Mouse (Mus musculus) layer of hippocampus, postnatal 25 days (tissue): ENCODE results near the gene R3hdml. TPM values are rescaled to one million over a fixed set of nuclear protein-coding genes. Genes with fewer than 3 reads are reported as not detected.
"Not testable (repeated sequence)": the region's sequence is repeated elsewhere in the genome, so short reads cannot be mapped to it uniquely, and the experiment has no call there.

Source experiments
- DNase-seq, 2 experiments: peaks; one replicate each; pipeline ENCODE4 v3.0.0; 2022; ENCODE audit warnings: mixed read lengths in 2 of 2, low spot score in 1 of 2; ENCODE audit errors: extremely low spot score in 1 of 2
- total RNA-seq, 2 experiments: library from RNA; stranded (reverse); gene quantifications; 2 replicates each; pipeline ENCODE4 v1.2.3; 2021

R3hdml gene
- not detected for total RNA-seq

GRCm38 (mm10) chr2:163492018-163492417, at the start of gene R3hdml:
TSS of gene R3hdml (plus strand) at chr2:163492318.
- no peak for DNase-seq

- no peak for DNase-seq
Measured at GRCm38 (mm10) chr2:163443543-163443942, 48.6 kb upstream of the R3hdml start.

GRCm38 (mm10) chr2:163444017-163444416, 48.1 kb upstream of the R3hdml start:
- no peak for DNase-seq

DNA sequence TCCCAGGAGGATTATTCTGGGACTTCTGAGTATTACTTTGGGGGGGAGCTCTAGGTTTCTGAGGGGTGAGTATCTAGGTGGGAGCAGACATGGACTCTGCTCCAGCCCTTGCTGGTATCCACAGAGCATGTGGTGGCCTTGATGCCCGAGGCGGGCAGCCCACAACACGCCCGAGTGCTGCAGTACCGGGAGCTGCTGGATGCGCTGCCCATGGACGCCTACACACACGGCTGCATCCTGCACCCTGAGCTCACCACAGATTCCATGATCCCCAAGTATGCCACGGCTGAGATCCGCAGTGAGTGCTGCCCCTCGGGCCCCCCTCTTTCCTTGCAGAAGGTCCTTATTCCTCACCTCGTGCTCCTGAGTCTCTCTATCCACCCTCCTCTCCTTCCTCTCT, 44.7 kb upstream of the R3hdml start:
- no peak for DNase-seq

DNA sequence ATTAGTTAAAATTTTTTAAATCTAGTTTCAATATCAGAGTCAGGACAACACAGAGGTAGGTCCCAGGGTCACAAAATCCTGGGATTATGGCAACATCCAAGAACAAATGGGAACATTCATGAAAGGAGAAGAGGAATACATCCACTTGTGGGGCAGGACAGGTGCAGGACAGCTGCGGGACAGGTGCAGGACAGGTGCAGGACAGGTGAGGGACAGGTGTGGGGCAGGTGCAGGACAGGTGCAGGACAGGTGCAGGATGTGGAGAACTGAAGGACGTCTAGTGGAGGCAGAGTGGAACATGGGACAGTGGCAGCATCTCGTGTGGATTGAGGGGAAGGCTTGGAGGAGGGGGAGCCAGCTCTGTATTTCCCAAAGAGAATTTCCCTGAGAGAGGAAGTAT, 42.8 kb upstream of the R3hdml start:
- DNase-seq = no peak

DNA sequence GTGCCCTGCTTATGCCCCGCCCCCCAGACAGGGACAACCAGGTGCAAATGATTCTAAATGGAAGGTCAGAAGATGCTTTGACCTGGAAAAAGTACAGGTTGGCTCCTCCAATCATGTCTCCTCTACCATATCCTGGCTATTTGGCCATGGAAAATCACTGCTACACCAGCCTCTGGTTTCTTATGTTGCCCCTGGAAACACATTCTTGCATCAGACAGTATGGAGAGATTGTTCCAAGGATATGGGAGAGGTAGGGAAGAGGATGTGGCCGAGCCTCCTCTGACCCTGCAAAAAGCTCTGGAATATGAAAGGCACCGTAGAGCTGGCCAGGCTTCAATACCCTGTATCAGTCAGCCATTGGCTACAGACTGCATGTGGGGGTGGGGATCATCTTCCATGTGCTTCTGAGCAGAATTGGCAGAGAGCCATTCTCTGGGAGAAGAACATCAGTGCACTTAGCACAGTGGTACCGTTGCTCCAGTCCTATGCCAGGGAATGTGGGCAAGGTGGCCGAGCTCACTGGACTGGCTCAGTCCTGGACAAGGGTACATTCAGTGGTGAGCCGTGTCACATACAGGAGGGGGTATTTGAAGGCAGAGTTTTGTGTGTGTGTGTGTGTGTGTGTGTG, 41.3 kb upstream of the R3hdml start:
- DNase-seq = peak; percentile 31 to 32

DNA sequence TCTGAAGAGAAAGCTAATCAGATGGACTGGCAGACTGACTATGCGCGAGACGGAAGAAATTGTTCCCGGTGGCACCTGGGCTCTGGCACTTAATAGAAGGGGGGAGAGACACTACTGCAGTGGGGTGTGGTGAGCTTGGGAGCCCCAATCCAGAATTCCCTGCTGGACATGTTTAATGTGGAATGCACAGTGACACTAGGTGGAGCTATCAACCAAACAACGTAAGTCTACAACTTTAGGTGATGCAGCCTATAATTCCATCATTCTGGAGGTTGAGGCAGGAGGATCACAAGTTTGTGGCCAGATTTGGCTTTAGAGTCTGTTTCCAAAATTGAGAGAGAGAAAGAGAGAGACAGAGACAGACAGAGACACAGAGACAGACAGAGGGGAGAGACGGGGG, 39.4 kb upstream of the R3hdml start:
- DNase-seq = no peak

DNA sequence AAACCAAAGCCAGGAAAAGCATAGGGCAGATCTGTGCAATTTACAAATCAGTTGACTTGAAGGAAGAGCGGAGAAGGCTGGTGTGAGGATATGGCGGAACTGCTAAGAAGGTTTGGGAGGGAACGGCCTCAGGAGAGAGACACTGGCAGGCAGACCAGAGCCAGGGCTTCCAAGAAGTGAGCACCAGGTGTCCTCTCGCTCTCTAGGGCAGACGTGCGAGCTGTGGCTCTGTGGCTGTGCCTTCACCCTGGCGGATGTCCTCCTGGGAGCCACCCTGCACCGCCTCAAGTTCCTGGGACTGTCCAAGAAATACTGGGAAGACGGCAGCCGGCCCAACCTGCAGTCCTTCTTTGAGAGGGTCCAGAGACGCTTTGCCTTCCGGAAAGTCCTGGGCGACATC, 38.7 kb upstream of the R3hdml start:
- DNase-seq = no peak

GRCm38 (mm10) chr2:163458539-163459265, 33.4 kb upstream of the R3hdml start:
- DNase-seq = no peak

- DNase-seq = no peak
Measured at GRCm38 (mm10) chr2:163459380-163459779, 32.7 kb upstream of the R3hdml start.

- DNase-seq = no peak
Measured at GRCm38 (mm10) chr2:163460622-163461021, 31.5 kb upstream of the R3hdml start.

- DNase-seq = not testable (repeated sequence)
Measured at GRCm38 (mm10) chr2:163461307-163461706, 30.8 kb upstream of the R3hdml start.

DNA sequence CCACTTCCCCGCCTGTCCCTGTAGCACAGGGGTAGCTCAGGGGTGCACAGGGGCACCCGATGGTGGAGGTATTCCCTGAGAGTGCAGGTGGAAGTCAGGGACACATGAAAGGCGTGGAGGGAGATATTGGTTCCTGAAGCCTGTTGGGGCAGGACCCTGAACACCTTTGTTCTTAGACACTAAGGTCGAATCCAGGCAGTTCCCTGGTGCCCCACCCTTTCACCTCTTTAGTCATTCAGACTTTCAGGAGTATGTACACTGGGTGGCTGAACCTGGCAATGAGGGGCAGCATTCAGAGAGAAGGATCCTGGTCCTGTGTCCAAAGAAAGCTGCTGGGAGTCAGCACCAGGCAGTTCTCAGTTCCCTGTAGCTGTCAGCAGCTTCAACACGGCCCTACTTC, 29.7 kb upstream of the R3hdml start:
- DNase-seq = no peak

- no peak for DNase-seq
Measured at GRCm38 (mm10) chr2:163462801-163463200, 29.3 kb upstream of the R3hdml start.

DNA sequence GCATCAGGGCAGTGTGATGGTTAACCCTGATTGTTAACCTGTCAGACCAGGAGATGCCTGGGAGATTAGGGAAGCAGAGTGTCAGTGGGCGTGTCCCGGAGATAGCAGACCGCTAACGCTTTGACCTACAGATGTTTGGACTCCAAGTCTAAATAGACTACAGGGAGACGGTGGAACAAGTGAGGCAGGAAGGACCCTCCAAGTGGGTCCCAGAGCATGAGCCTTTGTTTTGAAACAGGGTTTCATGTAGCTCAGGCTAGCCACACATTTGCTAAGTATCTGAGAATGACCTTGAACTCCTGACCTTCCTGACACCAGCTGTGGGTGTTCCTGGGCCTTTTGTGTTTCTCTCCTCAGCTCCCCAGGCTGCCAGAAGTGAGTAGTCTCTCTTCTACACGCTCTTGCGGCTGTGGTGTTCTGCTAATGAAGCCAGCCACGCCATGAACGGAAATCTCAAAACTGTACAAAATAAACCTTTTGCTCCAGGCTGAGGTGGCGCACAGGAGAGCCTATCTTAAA, 28.8 kb upstream of the R3hdml start:
- no peak for DNase-seq

- DNase-seq = no peak
Measured at GRCm38 (mm10) chr2:163463998-163464397, 28.1 kb upstream of the R3hdml start.

GRCm38 (mm10) chr2:163464562-163464961, 27.6 kb upstream of the R3hdml start:
- DNase-seq = no peak

DNA sequence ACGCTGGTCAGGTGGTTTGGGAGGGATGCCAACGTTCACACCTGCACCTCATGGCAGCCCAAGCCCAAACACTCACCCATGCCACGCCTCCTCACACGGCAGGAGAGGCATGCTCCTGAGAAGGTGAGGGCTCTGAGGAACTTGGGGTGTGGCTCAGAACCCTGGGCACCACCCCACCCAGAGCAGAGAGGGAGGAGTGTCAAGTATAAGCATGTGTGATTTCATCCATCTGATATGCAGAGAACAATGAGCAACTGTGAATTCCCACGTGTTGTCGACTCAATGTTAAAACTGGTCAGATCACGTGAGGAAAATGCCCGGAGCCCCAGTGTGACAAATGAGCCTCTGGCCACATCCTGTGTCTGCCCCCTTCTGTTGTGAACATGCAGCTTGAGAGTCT, 25.3 kb upstream of the R3hdml start:
- DNase-seq = no peak

DNA sequence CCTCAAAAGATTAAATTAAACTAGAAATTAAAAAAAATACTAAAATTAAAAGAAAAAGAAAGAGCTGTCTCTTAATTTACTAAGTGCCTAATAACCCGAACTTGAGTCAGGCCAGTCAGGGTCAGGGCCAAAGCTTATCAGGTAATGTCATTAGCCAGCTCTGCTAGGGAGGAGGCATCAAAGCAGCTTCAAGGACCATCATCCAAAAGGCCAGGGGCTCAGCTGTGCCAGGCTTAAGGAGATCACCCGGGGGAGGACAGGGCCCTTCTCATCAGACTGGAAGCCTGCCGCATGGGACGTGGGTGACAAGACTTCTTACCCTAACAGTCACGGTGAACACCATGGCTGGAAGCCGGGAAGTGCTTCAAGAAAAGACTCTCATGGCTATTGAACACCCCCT, 24.5 kb upstream of the R3hdml start:
- no peak for DNase-seq

DNA sequence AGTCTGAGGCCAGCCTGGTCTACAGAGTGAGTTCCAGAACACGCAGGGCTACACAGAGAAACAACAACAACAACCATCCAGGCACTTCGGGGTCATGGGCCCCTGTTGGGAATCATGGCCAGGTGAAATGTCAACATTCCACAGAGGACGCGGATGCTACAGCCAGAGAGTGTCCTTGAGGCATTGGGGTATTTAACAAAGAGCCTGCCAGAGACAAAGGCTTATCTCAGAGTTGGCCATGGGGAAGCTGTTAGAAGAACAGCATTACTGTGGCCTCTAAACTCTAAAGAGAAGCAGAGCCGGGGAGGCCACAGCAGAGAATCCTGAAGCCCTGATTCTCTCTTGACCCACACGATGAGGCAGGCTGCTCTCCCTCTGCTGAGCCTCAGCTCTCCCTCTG, 23.3 kb upstream of the R3hdml start:
- no peak for DNase-seq

- no peak for DNase-seq
Measured at GRCm38 (mm10) chr2:163469711-163470110, 22.4 kb upstream of the R3hdml start.

DNA sequence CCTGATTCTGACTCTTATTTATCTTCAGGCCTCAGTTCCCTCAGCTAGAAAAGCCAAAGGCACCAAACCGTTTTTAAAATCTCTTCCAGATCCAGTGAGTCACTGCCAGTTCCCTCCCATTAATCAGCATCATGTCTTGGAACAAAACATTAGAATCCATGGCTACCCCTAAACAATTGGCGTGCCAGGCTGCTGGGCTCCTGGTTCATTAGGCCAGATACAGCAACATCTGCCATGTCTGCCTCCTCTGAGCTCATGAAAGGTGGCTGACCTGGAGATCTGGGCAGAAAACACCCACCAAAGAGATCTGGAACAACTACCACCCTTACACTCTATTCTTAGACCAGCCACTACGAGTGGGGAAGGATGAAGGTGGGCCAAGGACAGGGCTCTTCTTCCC, 21.0 kb upstream of the R3hdml start:
- DNase-seq = no peak
